Mouse (Mus musculus): ENCODE results near the gene Cphx3. TPM values are rescaled to one million over a fixed set of nuclear protein-coding genes. Genes with fewer than 3 reads are reported as not detected.
"Not testable (repeated sequence)": the region's sequence is repeated elsewhere in the genome, so short reads cannot be mapped to it uniquely, and the experiment has no call there.

Gene Cphx3
- polyA plus RNA-seq, 1 experiment from 2014 or later, result not detected

DNA sequence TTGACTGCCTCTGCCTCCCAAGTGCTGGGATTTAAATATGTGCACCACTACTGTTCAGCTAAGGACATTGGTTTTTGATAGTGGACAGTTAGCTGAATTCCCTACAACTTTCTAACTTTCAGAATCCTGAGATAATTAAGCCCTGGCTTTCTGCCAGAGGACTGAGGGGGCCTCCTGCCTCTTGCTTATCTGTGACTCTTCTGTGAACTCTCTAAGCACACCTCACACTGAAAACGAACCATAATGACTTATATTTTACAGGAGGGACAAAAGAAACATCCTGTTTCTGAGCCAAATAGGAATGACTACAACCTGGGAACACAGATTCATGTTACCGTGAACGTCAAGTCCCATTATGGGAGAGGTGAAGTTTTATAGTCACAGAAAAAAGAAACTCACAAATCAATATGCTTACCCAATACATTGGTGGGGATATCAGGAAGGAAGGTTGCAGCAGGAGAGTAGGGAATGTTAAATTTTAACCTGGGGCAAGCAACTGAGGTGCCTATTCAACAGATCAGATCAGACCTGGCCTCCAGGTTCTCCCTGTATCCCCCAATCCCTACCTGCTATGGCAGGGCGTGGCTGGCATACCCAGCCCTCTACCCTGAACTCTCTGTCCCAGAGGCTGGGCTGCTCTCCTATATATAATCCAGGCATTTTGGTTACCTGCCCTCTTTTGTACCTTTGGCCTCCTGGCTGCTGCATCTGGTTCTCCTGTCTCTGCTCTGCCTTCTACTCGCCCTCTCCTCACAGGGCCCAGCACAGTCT lies 5.3 kb upstream of the Cphx3 start:
- H3K4me1 ChIP-seq (ENCODE audit: insufficient read depth); H3K4me3 ChIP-seq (ENCODE audit: low read depth, low read length); H3K4me2 ChIP-seq; ATAC-seq (ENCODE audit: insufficient read depth); H3K27me3 ChIP-seq (ENCODE audit: insufficient read depth, low read length); H3K9me3 ChIP-seq (ENCODE audit: low read depth, low read length); H3K27ac ChIP-seq (ENCODE audit: low read depth); H3K36me3 ChIP-seq (ENCODE audit: insufficient read depth); DNase-seq; H3K9ac ChIP-seq: not testable (repeated sequence)
- WGBS, result no CpG with 5 or more reads among the region's 5 CpGs

- not testable (repeated sequence) for H3K4me2 ChIP-seq; H3K4me3 ChIP-seq (ENCODE audit: low read depth, low read length); H3K27ac ChIP-seq (ENCODE audit: low read depth); H3K36me3 ChIP-seq (ENCODE audit: insufficient read depth); H3K9ac ChIP-seq; H3K4me1 ChIP-seq (ENCODE audit: insufficient read depth); ATAC-seq (ENCODE audit: insufficient read depth); DNase-seq; H3K27me3 ChIP-seq (ENCODE audit: insufficient read depth, low read length); H3K9me3 ChIP-seq (ENCODE audit: low read depth, low read length)
- no CpG with 5 or more reads among the region's 6 CpGs for WGBS
These were observed 881 bp upstream of the Cphx3 start, which contains the start of gene Cphx2 for GRCm38 (mm10) chr14:26081216-26081615. Cphx2 (plus strand) TSS chr14:26081516.

DNA sequence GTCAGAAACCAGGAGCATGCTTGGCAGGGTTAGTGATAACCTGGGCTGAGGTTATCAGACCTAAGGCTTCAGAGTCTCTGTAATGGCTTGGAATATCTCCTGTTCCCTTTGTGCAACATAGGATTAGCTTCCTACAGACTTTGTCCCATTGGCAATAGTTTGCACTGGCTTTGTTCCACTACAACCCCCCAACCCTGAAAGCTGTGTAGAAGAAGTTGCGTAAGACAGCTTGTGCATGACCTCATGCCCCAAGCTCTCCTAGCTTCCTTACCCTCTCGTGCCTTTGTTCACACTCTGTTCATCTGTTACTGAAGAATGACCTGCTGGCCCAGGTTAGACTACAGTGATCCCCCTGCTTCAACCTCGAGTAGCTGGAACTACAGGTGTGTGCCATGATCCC lies 15.5 kb downstream of the Cphx3 start:
- no CpG with 5 or more reads among the region's 3 CpGs for WGBS
- not testable (repeated sequence) for H3K9ac ChIP-seq

DNA sequence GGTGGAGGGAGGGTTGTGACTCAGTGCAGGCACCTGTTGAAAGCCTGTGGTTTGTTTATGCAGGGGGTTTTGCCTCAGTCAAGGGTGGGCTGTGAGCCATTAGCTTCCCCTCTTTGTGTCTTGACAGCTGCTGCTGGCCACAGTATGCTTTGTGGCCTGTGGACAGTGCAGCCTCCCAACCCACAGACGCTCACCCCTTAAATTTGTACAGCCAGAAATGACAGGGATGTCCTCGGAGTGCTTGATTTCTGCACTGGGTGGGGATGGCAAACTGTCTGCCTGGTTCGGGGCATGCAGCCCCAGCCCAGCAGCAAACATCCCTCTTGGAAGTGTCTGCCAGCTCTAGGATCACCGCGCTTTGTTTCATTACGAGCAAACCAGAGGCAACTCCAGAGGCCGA lies 36.1 kb downstream of the Cphx3 start, which contains the start of gene Duxbl2:
TSS of gene Duxbl2 (plus strand) at position 200 of the 400 bp plus-strand sequence.
- DNase-seq; H3K4me2 ChIP-seq; H3K36me3 ChIP-seq (ENCODE audit: insufficient read depth); H3K27ac ChIP-seq (ENCODE audit: low read depth); H3K4me3 ChIP-seq (ENCODE audit: low read depth, low read length); H3K27me3 ChIP-seq (ENCODE audit: insufficient read depth, low read length); H3K9me3 ChIP-seq (ENCODE audit: low read depth, low read length); H3K9ac ChIP-seq; H3K4me1 ChIP-seq (ENCODE audit: insufficient read depth): not testable (repeated sequence)
- WGBS, result no CpG with 5 or more reads among the region's 7 CpGs
- peak; percentile 76 for ATAC-seq (ENCODE audit: insufficient read depth)

More for the DNA sequence above, 15.5 kb downstream of the Cphx3 start:
- not testable (repeated sequence) for H3K9me3 ChIP-seq (ENCODE audit: low read depth, low read length); H3K4me2 ChIP-seq; ATAC-seq (ENCODE audit: insufficient read depth); H3K4me1 ChIP-seq (ENCODE audit: insufficient read depth); H3K4me3 ChIP-seq (ENCODE audit: low read depth, low read length); H3K27ac ChIP-seq (ENCODE audit: low read depth); DNase-seq; H3K27me3 ChIP-seq (ENCODE audit: insufficient read depth, low read length); H3K36me3 ChIP-seq (ENCODE audit: insufficient read depth)

DNA sequence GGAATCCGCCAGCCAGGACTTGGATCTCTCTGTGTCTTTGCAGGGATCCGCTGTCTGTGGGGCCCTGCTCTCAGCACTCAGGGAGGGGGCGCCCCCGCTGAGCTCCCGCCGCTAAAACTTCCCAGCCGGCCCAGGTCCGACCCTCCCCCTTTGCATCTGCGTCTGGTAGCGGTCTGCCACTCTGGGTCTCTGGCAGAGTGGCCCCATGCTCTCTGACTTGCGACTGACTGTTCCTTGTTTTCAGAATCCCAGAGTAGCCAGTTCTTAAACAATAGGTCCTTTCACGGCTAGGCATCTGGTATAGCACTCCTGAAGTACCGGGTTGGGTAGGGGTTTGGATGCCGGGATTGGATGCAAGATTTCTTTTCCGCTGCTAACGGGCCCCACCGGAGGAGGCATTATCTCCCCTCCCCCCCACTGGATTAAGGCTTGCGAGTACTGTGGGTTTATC lies 36.5 kb downstream of the Cphx3 start:
- H3K36me3 ChIP-seq (ENCODE audit: insufficient read depth); DNase-seq; H3K4me3 ChIP-seq (ENCODE audit: low read depth, low read length); H3K4me1 ChIP-seq (ENCODE audit: insufficient read depth); H3K4me2 ChIP-seq; H3K9ac ChIP-seq; H3K27ac ChIP-seq (ENCODE audit: low read depth); H3K27me3 ChIP-seq (ENCODE audit: insufficient read depth, low read length); H3K9me3 ChIP-seq (ENCODE audit: low read depth, low read length): not testable (repeated sequence)
- ATAC-seq (ENCODE audit: insufficient read depth), result peak; percentile 94
- no CpG with 5 or more reads among the region's 18 CpGs for WGBS

DNA sequence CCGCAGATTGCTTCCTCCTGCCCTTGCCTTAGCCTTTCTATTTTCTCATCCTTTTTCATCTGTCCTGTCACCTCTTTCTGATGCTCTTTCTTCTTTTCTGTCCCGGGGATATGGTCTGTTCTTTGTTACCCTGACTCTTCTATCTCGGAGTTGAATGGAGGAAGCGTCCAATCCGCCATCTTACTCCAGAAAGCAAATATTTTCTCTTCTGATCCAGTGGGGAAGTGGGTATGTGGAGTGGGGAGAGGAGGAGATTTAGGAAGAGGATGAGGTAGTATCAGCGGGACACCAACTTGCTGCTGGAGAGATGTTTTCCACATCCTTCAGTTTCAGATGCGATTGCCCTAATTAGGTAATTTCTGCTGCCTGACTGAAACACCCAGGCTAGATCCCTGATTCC lies 37.0 kb downstream of the Cphx3 start:
- H3K4me3 ChIP-seq (ENCODE audit: low read depth, low read length); H3K9me3 ChIP-seq (ENCODE audit: low read depth, low read length); H3K4me2 ChIP-seq; H3K9ac ChIP-seq; ATAC-seq (ENCODE audit: insufficient read depth); H3K27me3 ChIP-seq (ENCODE audit: insufficient read depth, low read length); DNase-seq; H3K4me1 ChIP-seq (ENCODE audit: insufficient read depth); H3K36me3 ChIP-seq (ENCODE audit: insufficient read depth); H3K27ac ChIP-seq (ENCODE audit: low read depth): not testable (repeated sequence)
- no CpG with 5 or more reads among the region's 7 CpGs for WGBS

GRCm38 (mm10) chr14:26147095-26147494 lies 65.0 kb downstream of the Cphx3 start:
- not testable (repeated sequence) for H3K36me3 ChIP-seq (ENCODE audit: insufficient read depth); H3K9ac ChIP-seq; H3K4me2 ChIP-seq; H3K4me3 ChIP-seq (ENCODE audit: low read depth, low read length); H3K27ac ChIP-seq (ENCODE audit: low read depth); H3K4me1 ChIP-seq (ENCODE audit: insufficient read depth); DNase-seq; H3K9me3 ChIP-seq (ENCODE audit: low read depth, low read length); H3K27me3 ChIP-seq (ENCODE audit: insufficient read depth, low read length)
- no CpG with 5 or more reads among the region's 2 CpGs for WGBS
- ATAC-seq (ENCODE audit: insufficient read depth), result peak; percentile 74

DNA sequence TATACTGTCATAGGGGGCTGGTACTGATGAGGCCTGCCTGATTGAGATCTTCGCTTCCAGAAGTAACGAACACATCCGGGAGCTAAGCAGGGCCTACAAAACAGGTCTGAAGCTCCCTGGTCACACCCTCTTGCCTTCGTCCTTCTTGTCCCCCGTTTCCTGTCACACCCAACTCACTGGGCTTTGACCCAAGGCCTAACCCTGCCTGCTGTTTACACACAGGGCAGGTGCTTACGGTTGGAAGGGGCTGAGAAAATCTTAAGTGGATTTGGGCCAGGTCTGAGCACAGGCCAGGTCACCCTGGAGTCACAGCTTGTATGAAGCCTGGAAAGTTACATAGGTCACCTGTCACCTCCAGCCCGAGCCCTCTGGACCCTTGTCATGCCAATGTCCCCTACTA lies 73.9 kb downstream of the Cphx3 start:
- DNase-seq; H3K36me3 ChIP-seq (ENCODE audit: insufficient read depth); ATAC-seq (ENCODE audit: insufficient read depth); H3K27ac ChIP-seq (ENCODE audit: low read depth); H3K9ac ChIP-seq; H3K4me2 ChIP-seq; H3K9me3 ChIP-seq (ENCODE audit: low read depth, low read length); H3K27me3 ChIP-seq (ENCODE audit: insufficient read depth, low read length); H3K4me3 ChIP-seq (ENCODE audit: low read depth, low read length); H3K4me1 ChIP-seq (ENCODE audit: insufficient read depth): not testable (repeated sequence)
- no CpG with 5 or more reads among the region's 7 CpGs for WGBS

- WGBS, result no CpG with 5 or more reads among the region's 9 CpGs
- H3K4me2 ChIP-seq; H3K36me3 ChIP-seq (ENCODE audit: insufficient read depth); H3K9me3 ChIP-seq (ENCODE audit: low read depth, low read length); DNase-seq; H3K4me3 ChIP-seq (ENCODE audit: low read depth, low read length); H3K4me1 ChIP-seq (ENCODE audit: insufficient read depth); H3K27ac ChIP-seq (ENCODE audit: low read depth); H3K27me3 ChIP-seq (ENCODE audit: insufficient read depth, low read length); H3K9ac ChIP-seq; ATAC-seq (ENCODE audit: insufficient read depth): not testable (repeated sequence)
These were observed 79.1 kb downstream of the Cphx3 start for GRCm38 (mm10) chr14:26161156-26161555.

- not testable (repeated sequence) for H3K36me3 ChIP-seq (ENCODE audit: insufficient read depth); H3K4me3 ChIP-seq (ENCODE audit: low read depth, low read length); ATAC-seq (ENCODE audit: insufficient read depth); H3K27ac ChIP-seq (ENCODE audit: low read depth); H3K4me2 ChIP-seq; H3K27me3 ChIP-seq (ENCODE audit: insufficient read depth, low read length); H3K4me1 ChIP-seq (ENCODE audit: insufficient read depth); DNase-seq; H3K9ac ChIP-seq; H3K9me3 ChIP-seq (ENCODE audit: low read depth, low read length)
- WGBS, result no CpG with 5 or more reads among the region's 5 CpGs
These were observed 80.3 kb downstream of the Cphx3 start for GRCm38 (mm10) chr14:26162423-26162822.

DNA sequence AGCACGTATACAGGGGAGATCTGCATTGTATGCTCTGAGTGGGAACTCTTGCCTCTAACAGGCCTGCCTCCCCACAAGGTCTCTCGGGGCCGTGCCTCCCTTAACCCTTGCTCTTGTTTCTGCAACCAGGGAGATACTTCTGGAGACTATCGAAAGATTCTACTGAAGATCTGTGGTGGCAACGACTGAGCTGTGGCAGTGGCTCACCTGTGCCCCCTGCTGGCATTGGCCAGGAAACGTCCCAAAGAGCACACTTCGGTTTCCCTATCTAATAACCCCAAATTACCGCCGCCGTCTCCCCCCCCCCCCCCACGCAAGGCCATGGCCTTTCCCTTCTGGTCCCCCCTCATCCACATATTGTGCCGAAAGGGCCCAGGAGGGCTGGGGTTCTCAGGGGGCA lies 83.2 kb downstream of the Cphx3 start:
- H3K36me3 ChIP-seq (ENCODE audit: insufficient read depth); H3K27me3 ChIP-seq (ENCODE audit: insufficient read depth, low read length): not testable (repeated sequence)
- whole genome bisulfite sequencing, result no CpG with 5 or more reads among the region's 12 CpGs

More for the DNA sequence above, 83.2 kb downstream of the Cphx3 start:
- not testable (repeated sequence) for H3K4me1 ChIP-seq (ENCODE audit: insufficient read depth); H3K9me3 ChIP-seq (ENCODE audit: low read depth, low read length); H3K27ac ChIP-seq (ENCODE audit: low read depth); ATAC-seq (ENCODE audit: insufficient read depth); H3K4me3 ChIP-seq (ENCODE audit: low read depth, low read length); DNase-seq; H3K4me2 ChIP-seq; H3K9ac ChIP-seq

Measured in lung, embryonic 14.5 days (tissue).